ENCODE assay signal across 11 mouse cellular contexts in the genomic region with DNA sequence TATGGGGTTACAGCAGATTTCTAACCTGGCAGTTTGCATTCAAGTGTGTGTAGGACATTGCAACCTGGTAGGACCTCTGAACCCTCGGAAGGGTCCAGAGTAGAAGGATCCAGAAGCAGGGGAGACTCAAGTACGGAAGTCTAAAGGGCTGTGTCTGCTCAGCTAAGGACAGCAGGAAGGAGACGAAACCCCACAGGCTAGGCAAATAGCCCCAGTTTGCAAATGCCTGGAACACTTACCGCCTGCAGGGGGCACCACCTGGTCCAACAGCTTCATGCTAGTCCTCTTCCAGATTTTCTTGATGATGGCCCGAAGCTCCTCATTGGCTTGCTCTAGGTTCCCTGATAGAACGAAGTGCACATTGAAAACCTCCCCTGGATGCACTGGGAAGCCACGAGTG. TPM values are rescaled to one million over a fixed set of nuclear protein-coding genes. Genes with fewer than 3 reads are reported as not detected.
A peak's percentile ranks its signal among the peaks of the same experiment; 100 is the strongest.
DNase-seq lines count a peak whose midpoint lies in the region; ATAC-seq and TF ChIP-seq lines count a peak whose summit lies in the region.
"Had no signal": no experiment of that assay in that cellular context is flagged by ENCODE, and none has a peak within 500 bp of the region (broad histone marks: within the 10 kb centered on the region; RNA-seq: fewer than 3 reads in every experiment).

No protein-coding gene starts in this region.

- H3K9me3 ChIP-seq in liver, embryonic 14.5 days (ENCODE audit: control insufficient read depth, low read length), result no peaks in the 10 kb centered on the region
- H3K9me3 ChIP-seq in liver, embryonic 12.5 days (replicated peaks), result no peaks in the 10 kb centered on the region
- peaks cover 19% of the 10 kb centered on the region for H3K9me3 ChIP-seq in E14TG2a.4 (ENCODE audit: low read length)
- no peaks in the 10 kb centered on the region for H3K9me3 ChIP-seq in heart, embryonic 10.5 days
- H3K9me3 ChIP-seq: heart, embryonic 15.5 days; kidney, embryonic 15.5 days; lung, embryonic 15.5 days had no signal

- no peaks in the 10 kb centered on the region for H3K27me3 ChIP-seq in liver, embryonic 14.5 days (ENCODE audit: control insufficient read depth, insufficient read depth, low read length)
- H3K27me3 ChIP-seq in liver, embryonic 12.5 days (replicated peaks), result 0 out of 2 replicates have a peak, but pooled peaks cover 13% of the 10 kb centered on the region
- H3K27me3 ChIP-seq in E14TG2a.4 (ENCODE audit: insufficient read depth, low read length), result peaks cover 26% of the 10 kb centered on the region
- H3K27me3 ChIP-seq in heart, embryonic 10.5 days (ENCODE audit: insufficient read depth, poor library complexity, severe bottlenecking), result no peaks in the 10 kb centered on the region
- H3K27me3 ChIP-seq: heart, embryonic 15.5 days; kidney, embryonic 15.5 days; lung, embryonic 15.5 days had no signal

- H3K4me1 ChIP-seq in liver, embryonic 14.5 days (replicated peaks; ENCODE audit: control insufficient read depth in 2 of 2, insufficient read depth in 2 of 2, low read length in 1 of 2), result no peaks in the 10 kb centered on the region
- no peaks in the 10 kb centered on the region for H3K4me1 ChIP-seq in liver, embryonic 12.5 days
- H3K4me1 ChIP-seq in E14TG2a.4 (replicated peaks; ENCODE audit: low read depth, low read length), result peaks cover 15% of the 10 kb centered on the region
- no peaks in the 10 kb centered on the region for H3K4me1 ChIP-seq in heart, embryonic 10.5 days
- H3K4me1 ChIP-seq: heart, embryonic 15.5 days; kidney, embryonic 15.5 days; lung, embryonic 15.5 days had no signal

- no peak overlapping the region for H3K27ac ChIP-seq in liver, embryonic 14.5 days
- H3K27ac ChIP-seq in liver, embryonic 12.5 days, result no peak overlapping the region
- no peak overlapping the region for H3K27ac ChIP-seq in heart, embryonic 10.5 days
- H3K27ac ChIP-seq: heart, embryonic 15.5 days; kidney, embryonic 15.5 days; lung, embryonic 15.5 days had no signal

- no peak for TF ChIP-seq EP300 in liver, embryonic 14.5 days (IDR thresholded peaks at IDR 0.05; ENCODE audit: low read depth)

- DNase-seq in cerebellum, adult 11-12 months, result peak; percentile 48
- no peak for DNase-seq in cerebellum, postnatal 4 days (ENCODE audit: low spot score in 2 of 2)
- peak in 1 of 3 experiments; percentile 9 for DNase-seq in liver, embryonic 14.5 days (ENCODE audit: low read depth in 3 of 3, low spot score in 3 of 3)
- peak; percentile 41 for DNase-seq in cerebellum, adult 8-10 months
- DNase-seq in heart, embryonic 10.5 days (ENCODE audit: low spot score), result no peak

- no peak overlapping the region for H3K4me2 ChIP-seq in liver, embryonic 14.5 days (ENCODE audit: low read depth)
- H3K4me2 ChIP-seq in liver, embryonic 12.5 days, result no peak overlapping the region
- H3K4me2 ChIP-seq: heart, embryonic 15.5 days; kidney, embryonic 15.5 days; lung, embryonic 15.5 days had no signal

- ATAC-seq in liver, embryonic 14.5 days (ENCODE audit: insufficient read depth), result no peak
- ATAC-seq in liver, embryonic 12.5 days, result no peak
- ATAC-seq in erythroid progenitor cell, adult 5-6 weeks (replicated peaks; ENCODE audit: low FRiP score, poor library complexity, severe bottlenecking), result no peak

- WGBS in liver, embryonic 14.5 days (ENCODE audit: insufficient replicate concordance), result 36% methylated on average over 7 of the region's 7 CpGs
- whole genome bisulfite sequencing in liver, embryonic 12.5 days (ENCODE audit: insufficient replicate concordance), result 52% methylated on average over 7 of the region's 7 CpGs
- 65% methylated on average over 7 of the region's 7 CpGs for WGBS in heart, embryonic 10.5 days

- peak; percentile 57 for TF ChIP-seq CTCF in liver, embryonic 14.5 days (IDR thresholded peaks at IDR 0.05; ENCODE audit: low read depth)
- TF ChIP-seq CTCF in E14TG2a.4 (conservative IDR thresholded peaks at IDR 0.05; ENCODE audit: low read length), result peak; percentile 54

- no peaks in the 10 kb centered on the region for H3K36me3 ChIP-seq in liver, embryonic 14.5 days (replicated peaks; ENCODE audit: control insufficient read depth, insufficient read depth, low read depth)
- H3K36me3 ChIP-seq in liver, embryonic 12.5 days, result no peaks in the 10 kb centered on the region
- H3K36me3 ChIP-seq in E14TG2a.4 (ENCODE audit: insufficient read depth, low read length), result no peaks in the 10 kb centered on the region
- peaks cover 93% of the 10 kb centered on the region for H3K36me3 ChIP-seq in heart, embryonic 10.5 days
- H3K36me3 ChIP-seq: kidney, embryonic 15.5 days; lung, embryonic 15.5 days had no signal

- H3K9ac ChIP-seq in liver, embryonic 14.5 days (replicated peaks), result no peak overlapping the region
- H3K9ac ChIP-seq in liver, embryonic 12.5 days, result no peak overlapping the region
- H3K9ac ChIP-seq: heart, embryonic 15.5 days; kidney, embryonic 15.5 days; lung, embryonic 15.5 days had no signal

- H3K4me3 ChIP-seq in liver, embryonic 14.5 days (ENCODE audit: insufficient read depth in 1 of 2, low read depth in 2 of 2, low read length in 2 of 2), result no peak overlapping the region
- H3K4me3 ChIP-seq in liver, embryonic 12.5 days, result no peak overlapping the region
- H3K4me3 ChIP-seq in E14TG2a.4 (replicated peaks; ENCODE audit: low read length), result no peak overlapping the region
- H3K4me3 ChIP-seq in heart, embryonic 10.5 days, result no peak overlapping the region
- H3K4me3 ChIP-seq: heart, embryonic 15.5 days; kidney, embryonic 15.5 days; lung, embryonic 15.5 days had no signal

RNA-seq across cellular contexts. Expression of a gene that starts 43.9 kb away (rescaled TPM):
- polyA plus RNA-seq in liver, embryonic 14.5 days (2012; rRNA removed), result 3.0 and 5.7 TPM in 2 replicates
- 5.3 and 6.8 TPM in 2 replicates for polyA plus RNA-seq in liver, embryonic 14.5 days (2014; fragmentation: Nextera tagmentation; extraction: Ambion mirVana)
- 9.1 and 10.8 TPM in 2 replicates for polyA plus RNA-seq in liver, embryonic 12.5 days (2016; fragmentation: Nextera tagmentation; extraction: Ambion mirVana)
- 5.4 and 5.9 TPM in 2 replicates for total RNA-seq in erythroid progenitor cell, adult 5-6 weeks (2015; ENCODE audit: low replicate concordance)
- 7.5 and 20.5 TPM in 2 replicates for total RNA-seq in erythroid progenitor cell, adult 5-6 weeks (2017; ENCODE audit: low replicate concordance)
- 7.7 and 13.1 TPM in 2 replicates for polyA plus RNA-seq in heart, embryonic 10.5 days (2016; fragmentation: Nextera tagmentation; extraction: Ambion mirVana)

Comparison
In these comparisons a context has a peak if more than half of its experiments do, and no peak if none do; other contexts are left out.
1. DNase-seq: peak in cerebellum, adult 11-12 months (single experiment) and cerebellum, adult 8-10 months (single experiment); none in cerebellum, postnatal 4 days (0 of 2) and heart, embryonic 10.5 days (single experiment).